Comparison of ENCODE assay signal across 8 mouse cellular contexts in genomic region chr10:120801127-120801526, GRCm38 (mm10).
A peak's percentile ranks its signal among the peaks of the same experiment; 100 is the strongest.
DNase-seq lines count a peak whose midpoint lies in the region; ATAC-seq and TF ChIP-seq lines count a peak whose summit lies in the region.
"Had no signal": no experiment of that assay in that cellular context is flagged by ENCODE, and none has a peak within 500 bp of the region (broad histone marks: within the 10 kb centered on the region; RNA-seq: fewer than 3 reads in every experiment).

No protein-coding gene starts in this region.

- 20% methylated on average over 6 of the region's 6 CpGs for WGBS in kidney, embryonic 14.5 days
- WGBS in kidney, adult 2 months, result 28% methylated on average over 6 of the region's 6 CpGs
- 17% methylated on average over 6 of the region's 6 CpGs for WGBS in embryonic facial prominence, embryonic 14.5 days
- WGBS in hindbrain, postnatal 0 days, result 33% methylated on average over 6 of the region's 6 CpGs
- WGBS in midbrain, embryonic 16.5 days, result 30% methylated on average over 6 of the region's 6 CpGs

- no peak for TF ChIP-seq CTCF in kidney, adult 2 months (conservative IDR thresholded peaks at IDR 0.05; ENCODE audit: insufficient read depth, insufficient read length, low read depth, low read length)
- TF ChIP-seq CTCF in hindbrain, postnatal 0 days (IDR thresholded peaks at IDR 0.05; ENCODE audit: low read depth), result no peak

- H3K9me3 ChIP-seq in kidney, embryonic 14.5 days (ENCODE audit: control insufficient read depth, low read length), result no peaks in the 10 kb centered on the region
- no peaks in the 10 kb centered on the region for H3K9me3 ChIP-seq in embryonic facial prominence, embryonic 14.5 days (ENCODE audit: control insufficient read depth, low read length)
- H3K9me3 ChIP-seq in hindbrain, postnatal 0 days (ENCODE audit: low read length), result no peaks in the 10 kb centered on the region
- H3K9me3 ChIP-seq in midbrain, embryonic 16.5 days (replicated peaks; ENCODE audit: control insufficient read depth, low read length, poor library complexity, severe bottlenecking), result no peaks in the 10 kb centered on the region

- no peaks in the 10 kb centered on the region for H3K36me3 ChIP-seq in kidney, embryonic 14.5 days (ENCODE audit: control insufficient read depth, insufficient read depth, low read length)
- no peaks in the 10 kb centered on the region for H3K36me3 ChIP-seq in kidney, adult 2 months (ENCODE audit: control insufficient read depth, insufficient read depth, low read length)
- no peaks in the 10 kb centered on the region for H3K36me3 ChIP-seq in embryonic facial prominence, embryonic 14.5 days (ENCODE audit: control insufficient read depth, insufficient read depth, low read length)
- no peaks in the 10 kb centered on the region for H3K36me3 ChIP-seq in hindbrain, postnatal 0 days (ENCODE audit: insufficient read depth, low read length)
- no peaks in the 10 kb centered on the region for H3K36me3 ChIP-seq in midbrain, embryonic 16.5 days (ENCODE audit: control insufficient read depth, insufficient read depth, low read length)
- H3K36me3 ChIP-seq: G1E had no signal

- H3K27ac ChIP-seq in kidney, embryonic 14.5 days (ENCODE audit: low read depth, low read length), result peak overlapping the region; percentile 77
- H3K27ac ChIP-seq in kidney, adult 2 months (ENCODE audit: insufficient read depth, low read depth, low read length), result no peak overlapping the region
- no peak overlapping the region for H3K27ac ChIP-seq in embryonic facial prominence, embryonic 14.5 days (replicated peaks; ENCODE audit: low read depth, low read length)
- H3K27ac ChIP-seq in hindbrain, postnatal 0 days, result no peak overlapping the region
- no peak overlapping the region for H3K27ac ChIP-seq in midbrain, embryonic 16.5 days (ENCODE audit: low read length)

- DNase-seq in kidney, adult 2 months, result no peak
- peak; percentile 22 for DNase-seq in embryonic facial prominence, embryonic 14.5 days (ENCODE audit: low spot score)
- no peak for DNase-seq in hindbrain, postnatal 0 days (ENCODE audit: low spot score)
- no peak for DNase-seq in cerebellum, adult 9-10 months
- DNase-seq in right cerebral cortex, postnatal 10 days (ENCODE audit: low spot score in 2 of 2), result no peak

- peak overlapping the region; percentile 1; the same call in 1 of the 2 replicates for H3K4me3 ChIP-seq in kidney, embryonic 14.5 days (ENCODE audit: low read length)
- H3K4me3 ChIP-seq in kidney, adult 2 months (ENCODE audit: insufficient read depth, low read depth, low read length), result no peak overlapping the region
- no peak overlapping the region for H3K4me3 ChIP-seq in embryonic facial prominence, embryonic 14.5 days (ENCODE audit: low read depth, low read length)
- no peak overlapping the region for H3K4me3 ChIP-seq in hindbrain, postnatal 0 days (ENCODE audit: low read length)
- H3K4me3 ChIP-seq in midbrain, embryonic 16.5 days (ENCODE audit: low read depth, low read length), result no peak overlapping the region

- H3K4me2 ChIP-seq in kidney, embryonic 14.5 days (replicated peaks; ENCODE audit: low read depth, low read length), result peak overlapping the region; percentile 37
- H3K4me2 ChIP-seq in embryonic facial prominence, embryonic 14.5 days (ENCODE audit: low read depth, low read length), result peak overlapping the region; percentile 26
- H3K4me2 ChIP-seq in hindbrain, postnatal 0 days (ENCODE audit: low read depth, low read length), result peak overlapping the region; percentile 35
- 0 out of 2 replicates have a peak overlapping the region, but pooled peaks have one; percentile 22 for H3K4me2 ChIP-seq in midbrain, embryonic 16.5 days (ENCODE audit: low read length)

- no peak for TF ChIP-seq POLR2A in kidney, adult 2 months (IDR thresholded peaks at IDR 0.05; ENCODE audit: low read depth, low read length)

- H3K27me3 ChIP-seq in kidney, embryonic 14.5 days (ENCODE audit: control insufficient read depth, insufficient read depth, low read length), result no peaks in the 10 kb centered on the region
- H3K27me3 ChIP-seq in kidney, adult 2 months (replicated peaks; ENCODE audit: control insufficient read depth, insufficient read depth, low read length), result no peaks in the 10 kb centered on the region
- H3K27me3 ChIP-seq in embryonic facial prominence, embryonic 14.5 days (replicated peaks; ENCODE audit: control insufficient read depth, insufficient read depth, low read length), result no peaks in the 10 kb centered on the region
- no peaks in the 10 kb centered on the region for H3K27me3 ChIP-seq in hindbrain, postnatal 0 days (ENCODE audit: insufficient read depth, low read length)
- no peaks in the 10 kb centered on the region for H3K27me3 ChIP-seq in midbrain, embryonic 16.5 days (ENCODE audit: control insufficient read depth, insufficient read depth, low read depth, low read length)

- peak; percentile 69; the same call in 1 of the 2 replicates for ATAC-seq in kidney, embryonic 14.5 days (ENCODE audit: low FRiP score, low TSS enrichment)
- no peak for ATAC-seq in embryonic facial prominence, embryonic 14.5 days (ENCODE audit: low read depth)
- ATAC-seq in hindbrain, postnatal 0 days, result no peak
- no peak for ATAC-seq in midbrain, embryonic 16.5 days

- H3K4me1 ChIP-seq in kidney, embryonic 14.5 days (ENCODE audit: control insufficient read depth, insufficient read depth, low read length), result peaks cover 9% of the 10 kb centered on the region; the same call in 1 of the 2 replicates
- no peaks in the 10 kb centered on the region for H3K4me1 ChIP-seq in kidney, adult 2 months (ENCODE audit: control insufficient read depth, insufficient read depth, low read length)
- peaks cover 10% of the 10 kb centered on the region; the same call in 1 of the 2 replicates for H3K4me1 ChIP-seq in embryonic facial prominence, embryonic 14.5 days (ENCODE audit: control insufficient read depth, insufficient read depth, low read length)
- no peaks in the 10 kb centered on the region for H3K4me1 ChIP-seq in hindbrain, postnatal 0 days (ENCODE audit: insufficient read depth, low read length)
- H3K4me1 ChIP-seq in midbrain, embryonic 16.5 days (ENCODE audit: control insufficient read depth, insufficient read depth, low read length), result no peaks in the 10 kb centered on the region

- no peak overlapping the region for H3K9ac ChIP-seq in kidney, embryonic 14.5 days (ENCODE audit: low read depth, low read length)
- H3K9ac ChIP-seq in embryonic facial prominence, embryonic 14.5 days (ENCODE audit: low read depth, low read length), result no peak overlapping the region
- H3K9ac ChIP-seq in hindbrain, postnatal 0 days (replicated peaks; ENCODE audit: low read length), result no peak overlapping the region
- no peak overlapping the region for H3K9ac ChIP-seq in midbrain, embryonic 16.5 days (ENCODE audit: low read depth, low read length)
